Mouse (Mus musculus) MEL-GATA-1-ER (cell line): ENCODE data around the gene Socs7.
"Not testable (repeated sequence)": the region's sequence is repeated elsewhere in the genome, so short reads cannot be mapped to it uniquely, and the experiment has no call there.

Experiments used
- DNase-seq: peaks from one replicate; pipeline ENCODE4 v3.0.0-alpha.2; 2012; ENCODE audit warnings: low read depth; ENCODE audit errors: extremely low read depth

Gene Socs7

DNA sequence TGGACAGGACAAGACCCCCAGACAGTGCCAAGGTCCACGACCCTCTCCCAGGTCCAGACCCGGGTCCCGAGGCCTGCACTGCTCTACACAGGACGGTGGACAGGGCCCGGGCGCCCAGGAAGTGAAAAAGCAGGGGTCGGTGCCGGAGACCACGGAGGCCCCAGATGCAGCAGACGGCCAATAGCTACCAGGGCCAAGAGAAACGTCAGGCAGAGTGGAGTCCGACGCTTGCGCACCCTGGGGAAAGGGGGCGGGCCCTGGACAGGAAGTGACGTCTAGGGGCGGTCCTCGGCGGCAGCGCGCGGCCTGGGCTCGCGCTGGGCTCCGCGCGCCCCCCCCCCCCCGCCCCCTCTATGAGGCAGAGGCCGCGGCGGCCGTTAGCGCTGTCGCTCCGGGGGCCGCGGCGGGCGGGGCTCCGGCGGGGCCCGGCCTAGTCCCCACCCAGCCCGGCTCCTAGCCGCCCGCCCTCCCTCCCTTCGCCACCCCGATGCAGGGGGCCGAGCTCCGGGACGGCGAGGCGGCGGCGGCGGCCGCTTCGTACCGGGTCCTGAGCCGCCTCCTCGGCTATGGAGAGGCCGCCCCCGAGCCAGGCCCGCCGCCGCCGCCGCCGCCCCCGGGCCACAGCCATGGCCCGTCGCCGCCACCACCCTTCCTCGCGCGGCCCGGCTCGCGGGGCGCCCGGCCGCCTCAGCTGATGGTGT is at the start of gene Socs7:
Socs7 (plus strand) TSS at position 604 of the 701 bp plus-strand sequence.
- peak; percentile 70 for DNase-seq

DNA sequence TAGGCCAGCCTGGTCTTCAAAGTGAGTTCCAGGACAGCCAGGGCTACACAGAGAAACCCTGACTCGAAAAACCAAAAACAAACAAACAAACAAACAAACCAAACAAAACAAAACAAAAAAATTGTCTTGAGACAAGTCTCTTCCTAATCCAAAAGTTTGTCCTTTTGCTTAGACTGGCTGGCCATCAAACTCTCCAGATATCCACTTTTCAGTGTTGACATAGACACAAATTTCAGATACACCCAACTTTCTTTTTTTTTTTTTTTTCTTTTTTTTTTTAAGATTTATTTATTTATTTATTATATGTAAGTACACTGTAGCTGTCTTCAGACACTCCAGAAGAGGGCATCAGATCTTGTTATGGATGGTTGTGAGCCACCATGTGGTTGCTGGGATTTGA is 49.5 kb upstream of the Socs7 start:
- DNase-seq = not testable (repeated sequence)

DNA sequence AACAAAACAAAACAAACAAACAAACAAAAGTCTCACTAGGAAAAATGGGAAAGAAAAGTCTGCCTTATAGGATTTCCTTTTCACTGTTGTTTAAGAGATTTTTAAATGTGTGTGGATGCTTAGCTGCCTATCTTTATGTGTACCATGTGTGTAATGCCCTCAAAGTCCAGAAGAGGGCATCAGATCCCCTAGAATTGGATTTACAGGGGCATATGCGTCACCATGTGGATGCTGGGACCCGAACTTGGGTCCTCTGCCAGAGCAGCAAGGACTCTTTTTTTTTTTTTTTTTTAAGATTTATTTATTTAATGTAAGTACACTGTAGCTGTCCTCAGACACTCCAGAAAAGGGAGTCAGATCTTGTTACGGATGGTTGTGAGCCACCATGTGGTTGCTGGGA is 48.2 kb upstream of the Socs7 start:
- no peak for DNase-seq

DNA sequence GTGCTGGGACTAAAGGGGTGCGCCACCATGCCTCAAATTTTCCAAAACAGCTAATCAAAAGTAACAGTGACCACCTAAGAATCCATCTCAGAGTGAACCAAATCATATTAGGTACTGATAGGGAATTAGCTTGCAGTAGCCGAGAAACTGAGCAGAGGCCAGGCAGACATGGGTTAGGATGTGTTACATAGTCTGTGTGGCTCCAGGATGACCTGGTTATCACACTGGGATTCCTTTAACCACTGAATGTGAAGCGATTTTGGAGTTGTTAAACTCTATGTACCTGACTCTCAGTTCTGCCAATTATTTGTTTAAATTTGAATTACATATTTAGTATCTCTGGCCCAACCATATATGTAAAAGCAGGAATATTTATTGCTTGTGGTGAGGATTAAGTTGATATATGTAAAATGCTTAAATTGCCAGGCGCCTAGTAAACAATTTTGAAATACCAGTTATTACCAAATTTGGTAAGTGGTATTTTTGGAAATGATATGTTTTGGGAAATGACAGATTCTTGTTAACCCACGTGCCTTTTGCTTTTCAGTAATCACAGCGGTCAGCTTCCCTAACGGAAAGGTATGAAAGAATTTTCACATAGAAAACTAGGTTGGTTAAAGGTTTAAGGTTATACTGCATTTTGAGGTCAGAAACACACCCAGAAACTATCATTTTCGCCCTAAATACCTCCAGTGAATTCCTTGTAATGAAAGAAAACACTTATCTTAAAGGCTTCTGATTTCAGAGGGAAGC is 47.4 kb upstream of the Socs7 start:
- no peak for DNase-seq

DNA sequence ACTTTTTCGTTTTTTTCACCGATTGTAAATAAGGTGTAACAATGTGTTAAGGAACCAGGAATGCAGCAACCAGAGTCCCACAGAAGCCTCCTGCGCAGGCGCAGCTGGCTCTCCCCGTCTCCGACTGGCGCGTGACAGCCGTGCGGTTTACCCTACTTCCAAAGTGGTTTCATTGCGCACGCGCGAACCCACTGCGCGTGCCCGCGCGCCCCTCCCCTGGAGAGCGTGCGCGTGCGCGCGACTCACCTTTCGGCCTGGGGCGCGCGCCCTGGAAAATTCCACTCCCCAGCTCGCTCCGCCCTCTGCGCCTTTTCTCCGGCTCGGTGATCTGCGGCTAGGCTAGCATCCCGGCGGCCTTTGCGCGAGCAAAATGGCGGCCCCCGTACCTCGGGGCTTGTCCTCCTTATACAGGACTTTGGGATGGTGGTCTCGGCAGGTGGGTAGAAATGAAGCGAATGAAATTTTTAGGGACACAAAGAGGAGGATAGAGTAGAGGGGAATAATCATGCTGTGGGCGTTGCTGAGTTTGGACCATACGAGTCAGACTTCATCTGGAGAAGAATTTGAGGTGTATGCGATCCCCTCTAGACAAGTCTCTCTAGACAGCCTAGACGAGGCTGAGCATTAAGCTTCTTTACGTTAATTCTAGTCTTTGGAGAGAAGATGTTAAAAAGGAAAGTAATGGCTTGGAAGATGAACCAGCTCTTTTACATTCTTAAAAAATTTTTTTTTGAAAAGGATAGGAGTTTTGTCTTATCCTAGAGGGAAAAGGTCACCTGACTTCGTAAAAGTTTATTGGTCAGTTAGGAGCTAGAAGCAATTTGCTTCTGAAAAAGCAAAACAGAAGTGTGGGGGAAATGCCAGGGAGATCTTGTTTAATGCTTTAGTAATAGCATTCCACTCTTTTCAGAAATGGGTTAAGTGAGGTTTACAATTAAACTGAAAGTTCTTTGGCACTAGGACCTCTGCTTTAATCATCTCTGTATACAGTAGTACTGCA is 46.5 kb upstream of the Socs7 start, which contains the start of gene Mrpl45:
Mrpl45 (plus strand) TSS at position 213 of the 1,000 bp plus-strand sequence.
- peak; percentile 88 for DNase-seq

DNA sequence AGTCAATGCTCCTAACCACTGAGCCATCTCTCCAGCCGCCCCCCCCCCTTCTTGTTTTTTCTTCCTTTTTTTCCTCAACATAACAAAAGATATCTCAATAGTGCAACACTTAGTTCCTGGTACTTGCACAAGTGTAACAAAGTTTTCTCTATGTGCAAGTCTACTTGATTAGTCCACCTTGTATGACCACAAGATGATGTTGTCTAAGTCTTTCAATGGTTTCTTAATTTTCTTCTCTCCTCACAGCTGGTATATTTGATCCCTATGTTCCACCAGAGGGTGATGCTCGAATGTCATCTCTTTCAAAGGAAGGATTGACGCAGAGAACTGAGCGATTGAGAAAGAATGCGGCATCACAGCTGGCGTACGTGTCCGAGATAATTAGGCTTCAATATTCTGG is 41.2 kb upstream of the Socs7 start:
- DNase-seq = no peak

DNA sequence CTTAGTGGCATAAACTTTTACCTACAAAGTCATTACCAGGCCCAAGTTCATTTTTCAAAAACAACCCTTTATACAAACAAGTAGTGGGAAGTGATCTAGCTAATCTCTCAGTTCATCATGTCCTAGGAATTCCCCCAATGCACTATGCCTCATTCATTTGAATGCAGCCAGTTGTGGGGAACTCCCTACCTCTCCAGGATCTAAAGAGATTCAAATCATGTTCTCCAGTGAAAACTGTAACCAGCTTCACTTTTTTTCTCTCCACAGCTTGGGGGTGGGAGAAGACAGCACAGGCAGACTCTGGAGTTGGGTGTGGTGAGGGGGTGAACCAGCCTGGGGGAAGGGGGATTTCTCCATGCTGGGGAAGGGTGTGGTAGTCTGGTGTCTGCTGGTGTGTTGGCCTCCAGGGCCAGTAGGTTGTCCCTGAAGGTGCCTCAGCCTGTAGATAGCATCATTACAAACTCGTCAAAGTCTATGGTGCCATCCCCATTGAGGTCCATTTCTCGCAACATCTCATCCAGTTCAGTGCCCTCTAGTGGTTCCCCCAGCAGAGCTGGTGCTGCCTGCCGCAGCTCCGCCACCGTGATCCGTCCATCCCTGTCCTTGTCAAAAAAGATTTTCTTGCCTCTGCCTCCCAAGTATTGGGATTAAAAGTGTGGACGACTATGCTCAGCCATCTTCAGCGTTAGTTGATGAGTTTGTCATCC is 40.3 kb upstream of the Socs7 start:
- not testable (repeated sequence) for DNase-seq

DNA sequence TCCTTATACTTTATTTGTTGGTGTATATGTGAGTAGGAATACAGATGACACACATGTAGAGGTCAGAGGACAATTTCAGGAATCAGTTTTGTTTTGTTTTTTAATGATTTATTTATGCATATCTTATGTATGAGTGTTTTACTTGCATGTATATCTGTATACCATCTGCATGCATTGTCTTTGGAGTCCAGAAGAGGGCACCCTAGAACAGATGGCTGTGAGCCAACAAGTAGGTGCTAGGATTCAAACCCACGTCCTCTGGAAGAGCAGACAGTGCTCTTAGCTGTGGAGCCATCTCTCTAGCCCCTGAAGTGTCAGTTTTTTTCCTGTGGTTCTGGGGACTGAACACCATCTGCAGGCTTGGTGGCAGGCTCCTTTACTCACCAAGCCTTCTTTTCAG is 37.1 kb upstream of the Socs7 start:
- no peak for DNase-seq

DNA sequence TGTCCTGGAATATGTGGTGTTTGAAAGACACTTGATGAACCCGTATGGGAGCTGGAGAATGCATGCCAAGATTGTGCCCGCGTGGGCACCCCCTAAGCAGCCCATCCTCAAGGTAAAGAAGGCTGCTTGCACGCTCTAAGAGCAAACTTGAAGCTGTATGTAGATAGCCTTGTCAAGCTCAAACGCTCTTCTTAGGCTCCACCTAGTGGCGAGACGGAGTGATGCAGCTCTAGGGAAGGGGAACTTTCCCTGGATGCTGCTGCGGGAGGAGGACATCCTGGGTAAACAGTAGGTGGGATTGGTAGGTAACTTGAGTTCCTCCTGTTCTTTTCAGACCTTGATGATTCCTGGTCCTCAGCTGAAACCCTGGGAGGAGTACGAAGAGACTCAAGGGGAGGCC is 34.2 kb upstream of the Socs7 start:
- peak; percentile 30 for DNase-seq

DNA sequence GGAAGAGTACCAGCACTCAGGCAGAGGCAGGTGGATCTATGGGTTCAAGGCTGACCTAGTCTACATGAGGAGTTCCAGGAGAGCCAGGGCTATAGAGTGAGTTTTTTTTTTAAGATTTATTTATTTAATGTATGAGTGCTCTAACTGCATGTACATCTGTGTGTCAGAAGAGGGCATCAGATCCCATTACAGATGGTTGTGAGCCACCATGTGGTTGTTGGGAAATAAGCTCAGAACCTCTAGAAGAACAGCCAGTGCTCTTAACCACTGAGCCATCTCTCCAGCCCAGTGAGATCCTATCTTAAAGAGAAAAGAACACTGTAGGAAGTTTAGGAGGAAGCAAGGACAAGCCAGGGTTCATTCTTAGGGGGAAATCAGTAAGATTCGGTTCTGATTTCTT is 32.0 kb upstream of the Socs7 start:
- no peak for DNase-seq

DNA sequence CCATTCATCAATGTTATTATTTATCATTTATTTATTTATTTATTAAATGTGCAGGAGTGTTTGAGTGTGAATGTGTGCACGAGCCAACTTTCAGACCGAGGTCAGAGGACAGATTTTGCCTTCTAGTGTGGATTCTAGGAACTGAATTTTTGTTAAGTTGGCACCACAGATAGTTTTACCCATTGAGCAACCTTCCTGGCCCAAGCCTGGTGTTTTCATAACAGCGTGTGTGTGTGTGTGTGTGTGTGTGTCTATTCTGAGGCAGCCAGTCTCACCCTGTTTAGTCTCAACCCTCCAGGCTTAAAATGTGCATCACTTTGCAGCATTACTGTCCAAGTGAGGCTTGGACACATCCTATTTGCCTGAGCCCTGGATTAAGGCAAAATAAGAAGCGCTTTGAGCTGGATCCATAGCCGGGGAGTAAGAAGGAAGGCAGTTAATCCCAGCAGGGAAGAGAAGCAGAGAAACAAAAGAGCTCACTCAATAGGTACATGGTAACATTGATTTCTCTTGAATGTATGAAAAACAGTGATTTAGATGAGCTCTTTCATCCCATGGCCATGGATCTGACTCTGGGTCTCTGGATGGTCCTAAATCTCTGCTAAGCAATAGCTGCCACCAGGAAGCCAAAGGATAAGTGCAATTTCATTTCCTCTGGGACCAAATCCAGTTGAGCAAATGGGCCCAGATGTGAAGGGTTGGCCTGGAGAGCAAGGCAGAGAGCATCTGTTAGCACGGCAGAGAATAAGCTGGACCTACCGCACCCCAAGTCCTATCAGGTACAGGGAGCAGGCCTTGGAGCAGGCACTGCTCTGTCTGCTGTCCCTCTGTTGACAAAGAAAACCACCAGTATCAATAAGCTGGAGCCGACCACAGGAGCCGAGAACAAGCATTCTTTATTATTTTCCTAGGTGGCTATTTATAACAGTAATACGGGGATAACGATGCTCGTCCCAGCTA is 30.8 kb upstream of the Socs7 start:
- DNase-seq = no peak

DNA sequence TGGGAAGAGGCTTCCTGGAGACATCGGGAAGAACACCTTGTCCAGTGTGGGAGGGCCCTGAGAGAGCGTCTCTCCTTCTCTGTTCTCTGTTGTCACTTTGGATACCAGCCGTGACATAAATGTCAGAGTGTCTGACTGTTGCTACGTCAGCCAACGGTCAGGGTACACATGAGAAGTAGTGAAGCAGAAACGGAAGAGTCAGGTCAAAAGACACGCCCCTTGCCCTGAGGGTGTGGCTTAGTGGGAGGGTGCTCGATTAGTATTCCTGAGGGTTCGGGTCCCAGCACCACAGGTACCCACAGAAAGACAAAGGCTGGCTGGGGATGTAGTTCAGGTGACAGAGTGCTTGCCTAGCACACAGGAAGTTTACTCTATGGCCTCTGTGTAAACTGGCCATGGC is 29.3 kb upstream of the Socs7 start:
- DNase-seq = no peak

DNA sequence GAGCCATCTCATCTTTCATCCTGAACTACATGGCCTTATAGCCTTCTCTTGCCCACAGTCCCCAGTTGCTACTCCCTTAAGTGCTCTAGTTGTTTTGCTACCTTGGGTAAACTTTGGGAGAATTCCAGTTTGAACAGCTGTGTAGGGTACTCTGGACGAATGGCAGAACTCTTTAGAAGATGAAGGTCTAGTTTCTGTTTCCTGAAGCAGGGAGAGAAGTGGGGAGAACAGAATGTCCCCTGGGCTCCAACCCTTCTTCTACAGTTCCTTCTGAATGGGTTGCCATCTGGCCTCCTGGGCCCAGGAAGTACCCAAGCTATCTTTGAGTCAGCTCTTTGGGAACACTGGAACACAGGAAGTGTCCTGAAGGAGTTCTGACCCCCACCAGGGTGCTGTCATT is 28.5 kb upstream of the Socs7 start:
- DNase-seq = no peak

DNA sequence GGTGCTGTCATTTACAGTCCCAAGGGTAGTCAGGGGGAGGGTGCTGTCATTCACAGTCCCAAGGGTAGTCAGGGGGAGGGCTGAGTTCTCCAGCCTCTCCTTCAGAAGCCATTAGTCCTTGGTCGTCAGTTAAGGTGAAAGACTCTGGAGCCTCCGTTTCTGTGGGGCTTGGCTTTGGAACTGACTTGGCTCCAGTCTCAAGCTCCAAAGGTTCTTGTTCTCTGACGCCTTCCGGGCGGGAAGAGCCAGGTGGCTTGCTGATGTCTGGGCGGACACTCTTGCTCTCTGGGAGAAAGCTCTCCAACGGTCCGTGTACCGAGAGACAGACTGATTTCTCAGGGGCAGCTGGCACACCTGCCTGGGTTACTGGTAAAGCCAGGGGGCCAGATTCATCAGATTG is 28.0 kb upstream of the Socs7 start:
- DNase-seq = no peak

DNA sequence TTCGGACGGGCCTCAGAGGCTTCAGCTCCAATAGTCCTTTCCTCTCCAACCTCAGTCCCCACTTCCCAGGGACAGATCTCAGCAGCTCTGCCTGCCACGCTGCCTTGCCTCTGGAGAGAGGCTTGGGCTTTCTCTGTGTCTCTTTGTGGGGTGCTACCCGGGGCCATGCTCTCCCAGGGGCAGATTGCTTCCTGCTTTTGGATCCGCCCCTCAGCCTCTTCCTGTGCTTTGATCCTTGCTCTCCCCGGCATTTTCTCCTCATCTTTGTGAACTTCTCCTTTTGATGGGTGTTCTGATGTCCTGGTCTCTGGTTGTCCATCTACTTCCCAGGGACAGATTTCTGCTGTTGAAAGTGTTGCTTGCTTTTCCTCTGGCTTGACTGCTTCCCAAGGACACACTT is 26.1 kb upstream of the Socs7 start:
- no peak for DNase-seq

DNA sequence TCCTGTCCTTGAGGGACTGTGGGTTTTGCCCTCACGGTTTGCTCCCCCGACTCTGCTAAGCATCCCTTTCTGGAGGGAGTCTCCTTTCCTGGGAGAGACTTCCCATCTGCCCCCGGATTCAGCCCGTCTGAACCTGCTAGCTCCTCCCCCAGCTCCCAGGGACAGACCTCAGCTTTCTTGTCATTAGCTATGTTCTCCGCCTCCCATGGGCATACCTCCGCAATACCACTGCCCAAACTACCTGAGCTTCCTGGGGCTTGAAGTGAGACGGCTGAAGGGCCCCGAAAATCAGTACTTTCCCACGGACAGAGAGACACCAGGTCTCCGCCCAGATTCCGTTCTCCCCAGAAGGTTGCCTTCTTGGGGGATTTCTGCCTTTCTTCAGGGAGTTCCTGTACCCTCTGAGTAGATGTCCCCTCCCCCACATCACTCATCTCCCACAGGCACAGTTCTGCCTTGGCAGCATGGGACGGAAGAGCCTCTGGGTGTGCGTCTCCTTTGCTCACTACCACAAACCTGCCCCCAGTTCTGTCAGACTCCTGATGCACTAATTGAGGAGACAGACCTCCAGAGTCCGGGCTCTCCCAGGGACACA is 25.5 kb upstream of the Socs7 start:
- no peak for DNase-seq

DNA sequence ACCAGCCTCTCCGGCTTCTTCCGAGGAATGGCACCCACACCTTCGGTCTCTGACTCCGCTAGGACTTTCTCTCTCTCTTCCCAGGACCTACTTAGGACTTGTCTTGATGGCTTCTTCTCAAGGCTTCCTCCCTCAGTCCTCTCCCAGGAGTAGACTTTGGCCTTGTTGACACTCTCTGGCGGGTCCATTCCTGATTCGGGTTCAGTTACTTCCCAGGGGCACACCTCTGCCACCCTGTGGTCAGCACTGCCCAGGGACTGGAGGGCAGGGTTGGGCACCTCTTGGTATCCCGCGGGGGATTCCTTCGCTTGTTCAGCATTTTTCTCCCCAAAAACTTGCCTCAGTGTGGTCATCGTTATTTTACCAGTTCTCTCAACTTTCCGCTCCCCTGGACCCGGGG is 25.0 kb upstream of the Socs7 start:
- no peak for DNase-seq

DNA sequence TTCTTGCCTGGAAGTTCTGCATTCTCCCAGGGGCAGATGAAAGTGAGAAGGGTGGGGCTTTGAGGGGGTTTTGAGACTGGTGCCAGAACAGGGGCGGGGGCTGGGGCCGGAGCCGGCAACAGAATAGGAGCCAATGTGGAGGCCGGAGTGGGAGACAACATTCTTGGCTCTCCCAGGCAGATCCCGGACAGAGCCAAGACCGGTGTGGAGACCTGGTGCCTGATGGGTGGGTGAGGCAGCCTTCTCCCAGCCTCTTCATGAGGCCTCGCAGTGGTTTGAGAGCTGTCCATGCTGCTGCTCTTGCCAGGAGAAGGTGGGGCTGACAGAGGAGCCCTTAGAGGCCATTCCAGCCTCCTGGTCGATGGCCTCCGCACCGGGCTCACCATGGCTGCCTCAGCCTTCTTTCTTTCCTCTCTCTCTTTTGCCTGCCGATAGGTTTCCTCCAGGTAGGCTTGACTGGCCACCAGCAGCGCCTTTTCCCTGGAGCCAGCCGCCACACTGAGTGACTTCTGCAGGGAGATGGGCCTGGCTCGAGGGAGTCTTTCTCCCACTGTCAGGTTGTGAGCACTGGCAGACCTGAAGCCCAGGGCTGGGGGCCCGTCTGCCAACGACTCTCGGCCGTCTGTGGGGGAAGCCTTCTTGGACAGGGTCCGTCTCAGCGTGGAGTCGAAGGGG is 23.9 kb upstream of the Socs7 start:
- no peak for DNase-seq

DNA sequence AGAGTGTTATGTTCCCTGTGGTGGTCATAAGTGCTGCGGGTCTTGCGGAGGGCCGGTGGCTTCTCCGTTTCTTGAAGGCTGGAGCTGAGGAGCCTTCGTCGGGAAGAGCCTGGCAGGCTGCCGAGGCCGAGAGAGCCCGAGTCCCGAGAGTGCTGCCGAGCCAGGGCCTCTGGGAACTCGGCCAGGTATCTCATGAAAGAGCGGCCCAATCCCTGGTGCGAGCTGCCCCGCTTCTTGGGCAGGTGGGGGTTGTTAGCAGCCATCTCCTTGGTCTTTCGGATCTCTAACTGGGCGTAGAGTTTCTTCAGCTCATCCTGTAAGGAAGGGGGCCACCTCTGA is 23.4 kb upstream of the Socs7 start:
- DNase-seq = no peak
